Mouse (Mus musculus): Measurements from ENCODE around the gene C130026I21Rik.
"Not testable (repeated sequence)": the region's sequence is repeated elsewhere in the genome, so short reads cannot be mapped to it uniquely, and the experiment has no call there.

GRCm38 (mm10) chr1:85010947-85011346, 259.4 kb downstream of the C130026I21Rik start:
- not testable (repeated sequence) for TF ChIP-seq CTCF (IDR thresholded peaks at IDR 0.05; ENCODE audit: borderline replicate concordance, control insufficient read depth, extremely low read depth, insufficient read depth, low read length, poor library complexity); POLR2A (IDR thresholded peaks at IDR 0.05; ENCODE audit: control insufficient read depth, extremely low read depth, insufficient read depth, low read length, poor library complexity)

Measured in thymus, adult 2 months (tissue).